Mouse (Mus musculus) kidney, embryonic 15.5 days (tissue): ENCODE measurements around the gene Tmem204. TPM values are rescaled to one million over a fixed set of nuclear protein-coding genes. Genes with fewer than 3 reads are reported as not detected.
"Not testable (repeated sequence)": the region's sequence is repeated elsewhere in the genome, so short reads cannot be mapped to it uniquely, and the experiment has no call there.

Experiments
- ATAC-seq: fragments of 200-750 bp; cut with Nextera tagmentation; replicated peaks from 2 replicates; pipeline ENCODE4 v1.8.0; 2017; ENCODE audit warnings: moderate TSS enrichment; ENCODE audit not compliant: low FRiP score
- H3K27ac ChIP-seq: fragments of 300-500 bp; sonication (generic); 2 replicates; pipeline ENCODE4 v1.5.1; 2015; ENCODE audit warnings: mild to moderate bottlenecking, inconsistent platforms
- H3K27me3 ChIP-seq: fragments of 300-500 bp; sonication (generic); 2 replicates; pipeline ENCODE4 v1.6.1; 2015; ENCODE audit warnings: inconsistent platforms
- H3K36me3 ChIP-seq: fragments of 300-500 bp; sonication (generic); 2 replicates; pipeline ENCODE4 v1.6.1; 2015; ENCODE audit warnings: inconsistent platforms
- H3K4me1 ChIP-seq: fragments of 300-500 bp; sonication (generic); 2 replicates; pipeline ENCODE4 v1.6.1; 2015; ENCODE audit warnings: inconsistent platforms
- H3K4me2 ChIP-seq: fragments of 300-500 bp; sonication (generic); 2 replicates; pipeline ENCODE4 v1.6.1; 2015; ENCODE audit warnings: moderate library complexity, mild to moderate bottlenecking, inconsistent platforms
- H3K4me3 ChIP-seq: fragments of 300-500 bp; sonication (generic); replicated peaks from 2 replicates; pipeline ENCODE4 v1.5.1; 2015; ENCODE audit warnings: mild to moderate bottlenecking, inconsistent platforms
- H3K9ac ChIP-seq: fragments of 300-500 bp; sonication (generic); 2 replicates; pipeline ENCODE4 v1.6.1; 2015; ENCODE audit warnings: mild to moderate bottlenecking, inconsistent platforms
- H3K9me3 ChIP-seq: fragments of 300-500 bp; sonication (generic); replicated peaks from 2 replicates; pipeline ENCODE4 v1.6.1; 2016; ENCODE audit warnings: inconsistent platforms
- WGBS: fragments of 180-500 bp; shearing (Covaris S2); methylation state at CpG from one replicate; pipeline ENCODE4 v1.1.7; 2015; ENCODE audit warnings: mixed read lengths; 5-methylcytosine and 5-hydroxymethylcytosine counted together
- polyA plus RNA-seq: library from polyadenylated mRNA; unstranded; fragments of >200 nt; fragmentation: Nextera tagmentation; extraction: Ambion mirVana; gene quantifications from 2 replicates; pipeline ENCODE4 v1.2.1, GENCODE M21; 2015

Tmem204 gene
- polyA plus RNA-seq: 29.6 and 31.6 TPM in 2 replicates

GRCm38 (mm10) chr17:25083444-25083931, at the start of gene Tmem204:
Gene Tmem204 (minus strand): TSS chr17:25083591.
- WGBS: 18% methylated on average over 7 of the region's 7 CpGs
- Histone ChIP-seq H3K4me3 (0 out of 2 replicates have a peak within 1 kb of the TSS, but pooled peaks have one; percentile 4), H3K9me3 (no peaks in the 10 kb centered on the region), H3K27ac (peak within 1 kb of the TSS; percentile 95), H3K4me1 (peaks cover 58% of the 10 kb centered on the region), H3K4me2 (peak within 1 kb of the TSS; percentile 26; the same call in 1 of the 2 replicates), H3K9ac (no peak within 1 kb of the TSS), H3K27me3 (no peaks in the 10 kb centered on the region), H3K36me3 (peaks cover 7% of the 10 kb centered on the region)
- peak; percentile 85 for ATAC-seq

DNA sequence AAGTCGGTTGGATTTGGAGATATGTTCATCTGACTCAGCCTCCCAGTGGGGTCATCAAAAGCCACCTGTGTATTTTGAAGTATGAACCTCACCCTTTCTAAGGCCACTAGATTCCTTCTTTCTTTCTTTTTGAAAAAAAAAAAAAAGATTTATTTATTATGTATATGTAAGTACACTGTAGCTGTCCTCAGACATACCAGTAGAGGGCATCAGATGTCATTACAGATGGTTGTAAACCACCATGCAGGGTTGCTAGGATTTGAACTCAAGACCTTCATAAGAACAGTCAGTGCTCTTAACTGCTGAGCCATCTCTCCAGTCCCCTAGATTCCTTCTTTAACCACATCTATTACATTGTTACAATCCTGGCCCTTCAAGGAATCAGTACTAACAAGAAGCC, 46.7 kb upstream of the Tmem204 start:
- Histone ChIP-seq H3K4me3 (no peak overlapping the region), H3K36me3 (no peaks in the 10 kb centered on the region), H3K4me2 (no peak overlapping the region), H3K9ac (no peak overlapping the region), H3K27ac (no peak overlapping the region), H3K4me1 (peaks cover 15% of the 10 kb centered on the region), H3K9me3 (no peaks in the 10 kb centered on the region), H3K27me3 (0 out of 2 replicates have a peak, but pooled peaks cover 3% of the 10 kb centered on the region)
- 94% methylated on average over 1 of the region's 1 CpGs for WGBS
- no peak for ATAC-seq

DNA sequence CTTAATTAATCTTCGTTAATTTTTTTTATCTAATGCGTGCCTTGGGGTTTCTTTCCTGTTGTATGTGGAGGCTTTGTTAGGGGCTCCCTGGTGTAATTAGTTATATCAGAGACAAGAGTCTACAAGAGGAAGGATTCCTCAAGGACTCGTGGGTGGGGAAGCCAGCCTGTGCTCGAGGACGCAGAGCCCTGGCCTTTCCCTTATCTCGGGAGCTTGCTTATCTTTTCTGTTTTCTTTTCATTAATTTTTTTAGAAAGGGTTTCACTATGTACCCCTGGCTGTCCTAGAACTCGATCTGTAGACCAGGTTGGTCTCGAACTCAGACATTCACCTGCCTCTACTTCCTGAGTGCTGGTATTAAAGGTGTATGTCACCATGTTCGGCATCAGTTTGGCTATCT, 44.3 kb upstream of the Tmem204 start:
- H3K4me3 ChIP-seq: no peak overlapping the region
- H3K27me3 ChIP-seq: peaks cover 6% of the 10 kb centered on the region; the same call in 1 of the 2 replicates
- no peak overlapping the region for H3K4me2 ChIP-seq
- no peaks in the 10 kb centered on the region for H3K9me3 ChIP-seq
- H3K27ac ChIP-seq: no peak overlapping the region
- no peaks in the 10 kb centered on the region for H3K4me1 ChIP-seq
- H3K36me3 ChIP-seq: no peaks in the 10 kb centered on the region
- WGBS: 77% methylated on average over 9 of the region's 9 CpGs
- ATAC-seq: no peak
- H3K9ac ChIP-seq: no peak overlapping the region

DNA sequence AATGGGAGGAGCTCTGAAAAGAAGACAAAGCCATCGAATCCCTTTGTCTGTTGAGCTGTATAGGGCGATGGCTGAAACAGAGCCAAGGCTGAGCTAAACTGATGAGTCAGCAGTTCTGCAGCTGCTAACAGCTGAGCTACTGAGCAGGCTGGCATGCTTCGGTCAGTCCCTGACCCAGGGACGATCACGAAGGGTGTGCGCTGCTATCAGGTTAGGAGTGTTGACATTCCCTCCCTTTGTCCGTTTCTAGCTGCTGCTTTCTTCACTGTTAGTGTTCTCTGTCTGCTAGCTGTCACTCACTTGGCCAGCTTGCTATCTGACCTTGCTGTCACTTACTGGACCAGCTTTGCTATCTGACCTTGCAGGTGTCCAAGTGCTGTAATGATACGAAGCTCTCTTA, 43.7 kb upstream of the Tmem204 start:
- no peaks in the 10 kb centered on the region for H3K36me3 ChIP-seq
- H3K9ac ChIP-seq: no peak overlapping the region
- H3K9me3 ChIP-seq: no peaks in the 10 kb centered on the region
- no peak overlapping the region for H3K27ac ChIP-seq
- H3K4me3 ChIP-seq: no peak overlapping the region
- 0 out of 2 replicates have a peak, but pooled peaks have one; percentile 60 for ATAC-seq
- 55% methylated on average over 8 of the region's 8 CpGs for WGBS
- H3K27me3 ChIP-seq: peaks cover 8% of the 10 kb centered on the region; the same call in 1 of the 2 replicates
- no peak overlapping the region for H3K4me2 ChIP-seq
- H3K4me1 ChIP-seq: no peaks in the 10 kb centered on the region

DNA sequence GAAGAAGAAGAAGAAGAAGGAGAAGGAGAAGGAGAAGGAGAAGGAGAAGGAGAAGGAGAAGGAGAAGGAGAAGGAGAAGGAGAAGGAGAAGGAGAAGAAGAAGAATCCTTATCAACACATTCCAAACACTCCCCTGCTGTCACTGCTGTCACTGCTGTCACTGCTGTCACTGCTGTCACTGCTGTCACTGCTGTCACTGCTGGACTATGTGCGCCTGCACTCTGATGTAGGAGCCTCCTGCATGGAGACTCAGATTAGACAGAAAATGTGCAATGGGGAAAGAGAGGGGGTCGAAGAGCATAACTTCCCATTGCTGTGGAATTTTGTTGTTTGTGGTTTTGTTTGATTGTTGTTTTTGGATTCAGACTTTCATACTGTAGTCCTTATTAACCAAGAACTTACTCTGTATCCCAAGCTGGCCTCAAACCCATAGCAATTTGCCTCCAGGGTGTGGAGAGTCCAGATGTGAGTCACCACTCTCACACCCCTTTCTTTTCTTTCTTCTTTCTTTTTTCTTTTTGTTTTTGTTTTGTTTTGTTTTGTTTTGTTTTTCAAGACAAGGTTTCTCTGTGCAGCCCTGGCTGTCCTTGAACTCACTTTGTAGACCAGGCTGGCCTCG, 42.2 kb upstream of the Tmem204 start:
- H3K27me3 ChIP-seq, H3K36me3 ChIP-seq, H3K9ac ChIP-seq, ATAC-seq, H3K4me2 ChIP-seq, H3K27ac ChIP-seq, H3K4me1 ChIP-seq, H3K9me3 ChIP-seq, H3K4me3 ChIP-seq: not testable (repeated sequence)
- 70% methylated on average over 3 of the region's 3 CpGs for WGBS

GRCm38 (mm10) chr17:25123979-25124378, 40.6 kb upstream of the Tmem204 start:
- 32% methylated on average over 7 of the region's 7 CpGs for WGBS
- Histone ChIP-seq H3K9me3 (no peaks in the 10 kb centered on the region), H3K27ac (no peak overlapping the region), H3K27me3 (peaks cover 8% of the 10 kb centered on the region; the same call in 1 of the 2 replicates), H3K9ac (no peak overlapping the region), H3K4me2 (no peak overlapping the region), H3K36me3 (no peaks in the 10 kb centered on the region), H3K4me1 (no peaks in the 10 kb centered on the region), H3K4me3 (no peak overlapping the region)
- ATAC-seq: no peak

- 26% methylated on average over 3 of the region's 3 CpGs for WGBS
- Histone ChIP-seq H3K9me3 (no peaks in the 10 kb centered on the region), H3K27ac (no peak within 1 kb of the TSS), H3K4me1 (peaks cover 4% of the 10 kb centered on the region; the same call in 1 of the 2 replicates), H3K36me3 (no peaks in the 10 kb centered on the region), H3K9ac (no peak within 1 kb of the TSS), H3K27me3 (peaks cover 5% of the 10 kb centered on the region; the same call in 1 of the 2 replicates), H3K4me3 (no peak within 1 kb of the TSS), H3K4me2 (no peak within 1 kb of the TSS)
- no peak for ATAC-seq
Measured at GRCm38 (mm10) chr17:25120406-25120805, 37.0 kb upstream of the Tmem204 start, which contains the start of gene Ptx4. Gene Ptx4 (plus strand): TSS chr17:25120760.

GRCm38 (mm10) chr17:25117263-25117662, 33.9 kb upstream of the Tmem204 start:
- no peak overlapping the region for H3K4me2 ChIP-seq
- no peaks in the 10 kb centered on the region for H3K27me3 ChIP-seq
- H3K36me3 ChIP-seq: peaks cover 14% of the 10 kb centered on the region
- H3K9me3 ChIP-seq: no peaks in the 10 kb centered on the region
- peaks cover 12% of the 10 kb centered on the region for H3K4me1 ChIP-seq
- no peak overlapping the region for H3K4me3 ChIP-seq
- WGBS: 36% methylated on average over 4 of the region's 4 CpGs
- H3K27ac ChIP-seq: no peak overlapping the region
- no peak for ATAC-seq
- H3K9ac ChIP-seq: no peak overlapping the region

DNA sequence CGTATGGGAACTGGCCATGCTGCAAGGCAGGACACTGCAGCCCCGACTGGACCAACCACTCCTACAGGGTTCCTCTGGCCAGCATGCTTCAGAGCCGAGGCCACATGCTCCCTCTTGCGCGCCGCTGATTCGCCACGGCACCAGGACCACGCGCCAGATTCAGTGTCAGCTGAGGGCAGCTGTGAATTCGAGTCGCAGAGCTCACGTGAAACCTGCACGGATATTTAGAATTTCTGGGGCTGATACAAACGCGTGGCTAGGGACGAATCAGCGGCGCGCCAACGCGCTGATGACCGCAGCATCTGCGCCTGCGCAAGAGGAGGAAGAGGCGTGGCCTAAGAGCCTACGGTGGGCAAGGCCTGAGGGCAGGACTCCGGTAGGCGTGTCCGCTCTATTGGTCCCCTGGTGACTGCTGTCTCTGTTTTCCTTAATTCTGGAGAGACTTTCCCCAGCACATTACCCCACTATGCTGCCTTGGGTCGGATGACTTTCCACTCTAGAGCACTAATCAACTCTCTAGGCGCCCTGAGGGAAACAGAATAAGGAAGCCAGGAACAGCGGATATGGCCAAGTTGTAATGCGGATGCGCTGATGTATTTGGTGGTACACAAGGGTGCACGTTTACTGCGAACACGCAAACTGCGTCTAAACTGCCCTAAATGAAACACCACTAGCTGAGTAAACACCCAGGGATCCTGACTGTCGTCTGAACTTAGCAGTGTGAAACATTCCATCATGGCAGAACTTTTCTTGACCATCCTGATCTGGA, 32.5 kb upstream of the Tmem204 start, which contains the start of gene Telo2:
Gene Telo2, minus strand, starts transcription at position 304 of the 769 bp plus-strand sequence.
- Histone ChIP-seq H3K4me3 (peak within 1 kb of the TSS; percentile 72), H3K27me3 (no peaks in the 10 kb centered on the region), H3K9me3 (no peaks in the 10 kb centered on the region), H3K36me3 (peaks cover 28% of the 10 kb centered on the region), H3K27ac (peak within 1 kb of the TSS; percentile 97), H3K9ac (peak within 1 kb of the TSS; percentile 64), H3K4me1 (peaks cover 15% of the 10 kb centered on the region), H3K4me2 (peak within 1 kb of the TSS; percentile 98)
- peak; percentile 95 for ATAC-seq
- 4% methylated on average over 40 of the region's 40 CpGs for WGBS

DNA sequence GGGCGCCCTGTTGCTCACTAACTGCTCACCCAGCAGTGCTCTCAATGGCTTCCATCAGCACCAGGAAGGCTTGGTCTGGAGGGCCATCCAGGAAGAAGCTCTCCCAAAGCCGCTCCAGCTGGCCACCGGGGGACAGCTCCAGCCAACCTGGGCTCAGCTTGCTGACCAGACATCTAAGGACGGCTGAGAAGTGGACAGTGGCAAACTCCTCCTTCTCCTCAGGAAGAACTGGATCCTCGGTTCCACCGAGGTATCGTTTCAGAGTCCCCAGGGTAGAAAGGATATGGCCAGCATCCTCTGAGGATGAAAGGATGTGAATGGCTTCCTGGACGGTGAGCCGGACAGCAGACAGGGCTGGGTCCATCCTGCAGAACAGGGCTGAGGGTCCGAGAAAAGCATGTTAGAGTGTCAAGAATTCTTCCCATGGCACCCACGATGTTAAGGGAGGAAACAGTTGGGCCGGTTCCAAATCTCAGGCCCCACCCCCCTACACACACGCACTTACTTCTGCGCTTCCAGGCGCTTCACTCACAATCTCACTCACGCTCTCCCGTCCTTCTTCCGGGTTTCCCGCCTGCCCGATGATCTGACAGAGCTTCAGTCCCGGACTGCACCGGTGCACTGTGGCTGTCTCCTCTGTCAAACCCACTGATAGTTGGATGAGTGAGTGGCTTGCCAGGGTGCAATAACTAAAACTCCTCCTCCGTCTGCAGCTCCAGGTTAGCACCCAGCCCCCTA, 31.7 kb upstream of the Tmem204 start:
- peak overlapping the region; percentile 64 for H3K9ac ChIP-seq
- ATAC-seq: peak; percentile 67; the same call in 1 of the 2 replicates
- 7% methylated on average over 23 of the region's 23 CpGs for WGBS

DNA sequence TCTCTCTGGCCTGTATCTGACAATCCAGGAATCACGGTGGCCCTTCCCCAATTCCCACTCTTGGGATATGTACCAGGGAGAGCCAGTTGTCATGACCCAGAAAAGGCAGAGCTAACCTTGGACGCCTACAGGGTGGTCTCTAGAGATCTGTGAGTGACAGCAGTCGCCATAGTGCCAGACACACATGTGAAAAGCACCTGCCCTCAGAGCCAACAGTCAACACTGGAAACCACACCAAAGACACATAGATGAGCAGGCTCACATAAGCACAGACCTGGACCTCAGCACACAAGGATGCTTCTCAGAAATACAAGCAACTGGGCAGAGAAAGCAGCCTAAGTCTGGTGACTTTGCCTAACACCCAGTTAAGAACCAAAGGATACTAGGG, 29.0 kb upstream of the Tmem204 start:
- Histone ChIP-seq H3K4me2 (no peak overlapping the region), H3K9ac (no peak overlapping the region), H3K27me3 (no peaks in the 10 kb centered on the region), H3K36me3 (peaks cover 61% of the 10 kb centered on the region), H3K27ac (no peak overlapping the region), H3K9me3 (no peaks in the 10 kb centered on the region), H3K4me1 (peaks cover 15% of the 10 kb centered on the region), H3K4me3 (no peak overlapping the region)
- no peak for ATAC-seq
- WGBS: 80% methylated on average over 3 of the region's 3 CpGs

More for the DNA sequence above, 31.7 kb upstream of the Tmem204 start:
- Histone ChIP-seq H3K4me1 (peaks cover 15% of the 10 kb centered on the region), H3K27me3 (no peaks in the 10 kb centered on the region), H3K36me3 (peaks cover 36% of the 10 kb centered on the region), H3K4me2 (peak overlapping the region; percentile 98), H3K4me3 (peak overlapping the region; percentile 72), H3K27ac (peak overlapping the region; percentile 97), H3K9me3 (no peaks in the 10 kb centered on the region)
